Mouse (Mus musculus): ENCODE measurements around the gene Eva1c. TPM values are rescaled to one million over a fixed set of nuclear protein-coding genes. Genes with fewer than 3 reads are reported as not detected.

Gene Eva1c
- total and polyA plus RNA-seq, 3 experiments: 0.92 to 2.1 (median 1.3) TPM

DNA sequence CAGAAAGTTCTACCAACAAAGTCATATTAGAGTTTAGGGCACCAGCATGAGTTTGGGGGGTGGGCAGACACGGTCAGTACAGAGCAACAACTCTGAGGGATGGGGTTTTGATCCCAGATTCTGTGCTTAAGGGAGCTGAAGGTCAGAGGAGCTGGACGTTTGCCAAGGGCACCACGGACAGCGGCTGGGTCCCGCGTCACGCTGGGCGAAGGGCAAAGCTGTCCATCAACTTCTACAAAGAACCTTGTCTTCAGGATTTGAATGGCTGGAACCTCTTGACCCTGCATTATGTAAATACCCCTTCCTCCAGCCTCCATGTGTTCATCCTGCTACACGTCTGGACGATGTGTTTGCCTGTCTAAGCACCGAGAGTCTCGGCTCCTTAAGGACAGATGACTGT is 73.0 kb downstream of the Eva1c start:
- no peak overlapping the region for H3K9ac ChIP-seq (ENCODE audit: low read depth, low read length)
- WGBS: 63% methylated on average over 12 of the region's 12 CpGs

DNA sequence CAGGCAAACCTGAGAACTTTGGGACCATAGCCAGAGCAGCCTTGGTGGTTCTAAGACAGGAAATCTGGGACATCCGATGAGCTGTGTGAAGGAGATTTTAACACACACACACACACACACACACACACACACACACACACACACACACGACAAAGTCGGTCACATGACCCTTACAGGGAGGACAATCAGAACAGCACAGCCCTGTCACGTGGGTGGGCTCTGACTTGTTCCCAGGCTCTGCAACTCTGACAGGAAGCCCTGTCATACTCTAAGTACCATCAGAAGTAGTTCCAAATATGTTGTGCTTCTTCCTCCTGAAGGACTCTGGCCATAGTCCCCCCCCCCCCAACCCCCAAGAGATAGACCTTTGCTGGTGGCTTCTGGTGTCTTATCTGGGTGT is 74.8 kb downstream of the Eva1c start:
- Histone ChIP-seq H3K4me1 (ENCODE audit: control insufficient read depth, insufficient read depth, low read length) (peaks cover 6% of the 10 kb centered on the region; the same call in 1 of the 2 replicates), H3K27me3 (ENCODE audit: control insufficient read depth, insufficient read depth, low read length) (no peaks in the 10 kb centered on the region), H3K4me3 (no peak overlapping the region), H3K9ac (ENCODE audit: low read depth, low read length) (no peak overlapping the region), H3K36me3 (ENCODE audit: control insufficient read depth, insufficient read depth, low read length) (no peaks in the 10 kb centered on the region), H3K79me2 (replicated peaks; ENCODE audit: control insufficient read depth, insufficient read depth, low read length) (no peaks in the 10 kb centered on the region), H3K27ac (no peak overlapping the region)
- no peak for TF ChIP-seq CTCF (IDR thresholded peaks at IDR 0.05)
- TF ChIP-seq EP300 (IDR thresholded peaks at IDR 0.05; ENCODE audit: insufficient read depth, low read depth, low read length): peak; percentile 40; the same call in 1 of the 2 replicates
- intact Hi-C loops (cut with DNase I): no loop called here
- no peak for DNase-seq
- WGBS: 8% methylated on average over 4 of the region's 4 CpGs

More for the DNA sequence above, 73.0 kb downstream of the Eva1c start:
- Histone ChIP-seq H3K4me1 (ENCODE audit: control insufficient read depth, insufficient read depth, low read length) (peaks cover 6% of the 10 kb centered on the region; the same call in 1 of the 2 replicates), H3K4me3 (no peak overlapping the region), H3K27me3 (ENCODE audit: control insufficient read depth, insufficient read depth, low read length) (no peaks in the 10 kb centered on the region), H3K36me3 (ENCODE audit: control insufficient read depth, insufficient read depth, low read length) (no peaks in the 10 kb centered on the region), H3K79me2 (replicated peaks; ENCODE audit: control insufficient read depth, insufficient read depth, low read length) (no peaks in the 10 kb centered on the region), H3K27ac (no peak overlapping the region)
- TF ChIP-seq POLR2A (IDR thresholded peaks at IDR 0.05; ENCODE audit: insufficient read depth, low read depth, low read length) (no peak), EP300 (IDR thresholded peaks at IDR 0.05; ENCODE audit: insufficient read depth, low read depth, low read length) (no peak), CTCF (IDR thresholded peaks at IDR 0.05) (no peak)
- intact Hi-C loops (cut with DNase I): no loop called here
- DNase-seq: no peak

DNA sequence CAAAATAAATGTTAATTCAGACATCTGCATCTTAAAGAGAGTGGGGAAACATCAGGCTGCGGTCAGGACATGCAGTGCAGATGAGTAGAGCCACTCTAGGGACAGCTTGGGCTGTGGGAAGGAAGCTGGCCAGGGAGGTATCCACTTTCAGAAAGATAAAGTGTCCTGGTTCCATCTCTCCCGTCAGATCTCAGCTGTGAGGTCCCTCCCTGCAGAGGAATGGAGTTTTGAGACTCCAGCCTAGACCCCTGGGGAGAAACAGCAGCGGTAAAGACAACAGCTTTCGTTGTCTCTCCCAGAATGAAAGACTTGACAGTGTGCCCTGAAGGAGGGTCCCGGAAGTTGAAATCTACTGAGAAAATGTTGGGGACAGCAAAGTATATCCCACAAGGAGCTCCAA is 76.8 kb downstream of the Eva1c start:
- no peak for DNase-seq
- Histone ChIP-seq H3K27me3 (ENCODE audit: control insufficient read depth, insufficient read depth, low read length) (no peaks in the 10 kb centered on the region), H3K79me2 (replicated peaks; ENCODE audit: control insufficient read depth, insufficient read depth, low read length) (no peaks in the 10 kb centered on the region), H3K9ac (ENCODE audit: low read depth, low read length) (no peak overlapping the region), H3K4me3 (no peak overlapping the region), H3K4me1 (ENCODE audit: control insufficient read depth, insufficient read depth, low read length) (peaks cover 6% of the 10 kb centered on the region; the same call in 1 of the 2 replicates), H3K27ac (no peak overlapping the region), H3K36me3 (ENCODE audit: control insufficient read depth, insufficient read depth, low read length) (no peaks in the 10 kb centered on the region)
- 53% methylated on average over 5 of the region's 5 CpGs for WGBS
- no peak for TF ChIP-seq POLR2A (IDR thresholded peaks at IDR 0.05; ENCODE audit: insufficient read depth, low read depth, low read length)
- no peak for TF ChIP-seq CTCF (IDR thresholded peaks at IDR 0.05)
- no peak for TF ChIP-seq EP300 (IDR thresholded peaks at IDR 0.05; ENCODE audit: insufficient read depth, low read depth, low read length)
- intact Hi-C loops (cut with DNase I): no loop called here

DNA sequence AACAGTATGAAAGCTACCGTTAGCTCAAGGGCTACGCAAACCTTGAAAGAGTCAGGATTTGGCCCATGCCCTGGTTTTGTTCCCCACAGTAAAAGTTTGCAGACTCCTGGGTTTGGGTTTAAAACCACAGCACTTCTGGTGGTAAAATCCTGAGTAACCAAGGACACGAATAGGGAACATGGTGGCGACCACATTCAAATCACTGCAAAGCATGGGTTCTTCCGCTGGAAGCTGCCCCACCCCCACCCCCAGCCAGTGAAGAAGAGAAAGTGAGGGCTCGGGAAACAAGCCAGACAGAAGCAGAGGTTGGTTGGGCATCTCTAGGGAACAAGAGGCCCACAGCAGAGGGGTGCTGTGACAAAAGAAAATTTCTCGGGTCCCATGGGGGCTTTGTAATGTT is 80.7 kb downstream of the Eva1c start:
- no peaks in the 10 kb centered on the region for H3K79me2 ChIP-seq (replicated peaks; ENCODE audit: control insufficient read depth, insufficient read depth, low read length)
- intact Hi-C loops (cut with DNase I): no loop called here
- no peaks in the 10 kb centered on the region for H3K36me3 ChIP-seq (ENCODE audit: control insufficient read depth, insufficient read depth, low read length)
- H3K4me1 ChIP-seq (ENCODE audit: control insufficient read depth, insufficient read depth, low read length): peaks cover 9% of the 10 kb centered on the region
- TF ChIP-seq EP300 (IDR thresholded peaks at IDR 0.05; ENCODE audit: insufficient read depth, low read depth, low read length) (no peak), POLR2A (IDR thresholded peaks at IDR 0.05; ENCODE audit: insufficient read depth, low read depth, low read length) (no peak), CTCF (IDR thresholded peaks at IDR 0.05) (no peak)
- no peak overlapping the region for H3K4me3 ChIP-seq
- DNase-seq: no peak
- WGBS: 71% methylated on average over 7 of the region's 7 CpGs
- no peaks in the 10 kb centered on the region for H3K27me3 ChIP-seq (ENCODE audit: control insufficient read depth, insufficient read depth, low read length)
- no peak overlapping the region for H3K9ac ChIP-seq (ENCODE audit: low read depth, low read length)
- H3K27ac ChIP-seq: no peak overlapping the region

DNA sequence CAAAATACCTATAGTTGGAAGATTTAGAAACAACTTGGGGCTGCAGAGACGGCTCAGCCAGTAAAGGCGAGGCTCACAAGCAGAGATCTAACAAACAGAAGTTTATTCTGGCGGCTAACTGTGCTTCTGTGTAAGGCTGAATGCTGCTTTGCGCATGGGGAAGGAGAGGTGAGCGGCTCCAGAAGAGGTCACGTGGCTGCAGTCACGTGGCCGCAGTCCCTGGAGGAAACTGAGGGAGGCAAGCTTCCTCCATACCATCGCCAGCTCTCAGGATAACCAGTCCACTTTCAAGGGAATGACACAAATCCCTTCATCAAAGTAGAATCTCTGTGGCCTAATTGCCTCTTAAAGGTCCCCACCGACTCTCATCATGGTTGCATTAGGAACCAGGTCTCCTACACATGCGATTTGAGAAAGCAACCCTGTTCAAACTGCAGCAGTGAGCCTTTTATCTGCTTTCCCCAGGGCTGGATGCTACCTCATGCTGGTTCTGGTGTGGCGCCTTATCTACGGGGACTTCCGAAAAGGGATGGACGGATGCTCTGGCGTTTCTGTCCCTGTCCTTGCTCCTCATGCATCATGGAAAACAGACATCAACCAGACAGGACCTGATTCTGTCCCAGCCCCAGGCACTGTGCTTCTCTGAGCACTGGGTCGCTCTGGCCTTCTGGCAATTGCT is 84.5 kb downstream of the Eva1c start:
- Histone ChIP-seq H3K9ac (ENCODE audit: low read depth, low read length) (no peak overlapping the region), H3K79me2 (replicated peaks; ENCODE audit: control insufficient read depth, insufficient read depth, low read length) (no peaks in the 10 kb centered on the region), H3K27ac (no peak overlapping the region; the same call in 1 of the 2 replicates), H3K27me3 (ENCODE audit: control insufficient read depth, insufficient read depth, low read length) (no peaks in the 10 kb centered on the region), H3K4me3 (no peak overlapping the region), H3K4me1 (ENCODE audit: control insufficient read depth, insufficient read depth, low read length) (peaks cover 9% of the 10 kb centered on the region), H3K36me3 (ENCODE audit: control insufficient read depth, insufficient read depth, low read length) (no peaks in the 10 kb centered on the region)
- intact Hi-C loops (cut with DNase I): no loop called here
- 56% methylated on average over 17 of the region's 17 CpGs for WGBS
- DNase-seq: peak; percentile 44 to 48
- no peak for TF ChIP-seq CTCF (IDR thresholded peaks at IDR 0.05)
- TF ChIP-seq EP300 (IDR thresholded peaks at IDR 0.05; ENCODE audit: insufficient read depth, low read depth, low read length): no peak
- TF ChIP-seq POLR2A (IDR thresholded peaks at IDR 0.05; ENCODE audit: insufficient read depth, low read depth, low read length): 0 out of 2 replicates have a peak, but pooled peaks have one; percentile 22

DNA sequence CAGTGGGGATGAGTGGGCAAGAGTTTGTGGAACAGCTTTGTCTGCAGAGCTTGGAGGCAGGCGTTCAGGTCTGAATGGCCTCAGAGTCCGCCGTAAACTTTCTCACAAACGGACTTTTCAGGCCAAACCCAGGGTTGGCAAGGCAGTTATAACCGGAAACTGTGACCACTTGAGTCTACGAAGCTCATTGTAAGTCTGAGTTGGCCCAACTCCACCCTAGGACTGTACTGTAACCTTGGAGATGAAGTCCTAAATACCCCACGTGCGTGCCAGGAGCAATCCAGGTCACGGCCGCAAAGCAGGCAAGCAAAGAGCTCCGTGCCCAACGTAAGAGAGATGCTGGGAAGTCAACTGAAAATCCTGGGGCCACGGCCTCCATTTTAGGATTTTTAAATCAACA is 85.2 kb downstream of the Eva1c start:
- H3K27me3 ChIP-seq (ENCODE audit: control insufficient read depth, insufficient read depth, low read length): no peaks in the 10 kb centered on the region
- 58% methylated on average over 13 of the region's 13 CpGs for WGBS
- no peak for DNase-seq
- no peak overlapping the region for H3K9ac ChIP-seq (ENCODE audit: low read depth, low read length)
- peaks cover 12% of the 10 kb centered on the region for H3K4me1 ChIP-seq (ENCODE audit: control insufficient read depth, insufficient read depth, low read length)
- no peaks in the 10 kb centered on the region for H3K79me2 ChIP-seq (replicated peaks; ENCODE audit: control insufficient read depth, insufficient read depth, low read length)
- H3K4me3 ChIP-seq: no peak overlapping the region
- TF ChIP-seq POLR2A (IDR thresholded peaks at IDR 0.05; ENCODE audit: insufficient read depth, low read depth, low read length) (no peak), CTCF (IDR thresholded peaks at IDR 0.05) (no peak), EP300 (IDR thresholded peaks at IDR 0.05; ENCODE audit: insufficient read depth, low read depth, low read length) (no peak)
- no peaks in the 10 kb centered on the region for H3K36me3 ChIP-seq (ENCODE audit: control insufficient read depth, insufficient read depth, low read length)
- intact Hi-C loops (cut with DNase I): no loop called here
- H3K27ac ChIP-seq: no peak overlapping the region

All from heart, adult 2 months (tissue).